Mouse (Mus musculus): ENCODE results near the gene Dusp1.

Gene Dusp1

GRCm38 (mm10) chr17:26561290-26561640 is 663 bp downstream of the Dusp1 start, which contains the start of gene Ergic1:
Gene Ergic1, plus strand, starts transcription at chr17:26561489.
- peak; percentile 90 for DNase-seq (ENCODE audit: extremely low spot score, low spot score)

- no peak for DNase-seq (ENCODE audit: extremely low spot score, low spot score)
Observed at GRCm38 (mm10) chr17:26560526-26561289, 1.2 kb downstream of the Dusp1 start.

GRCm38 (mm10) chr17:26553033-26553432 is 8.9 kb downstream of the Dusp1 start:
- no peak for DNase-seq (ENCODE audit: extremely low spot score, low spot score)

GRCm38 (mm10) chr17:26551104-26551503 is 10.8 kb downstream of the Dusp1 start:
- DNase-seq (ENCODE audit: extremely low spot score, low spot score): no peak

- DNase-seq (ENCODE audit: extremely low spot score, low spot score): no peak
Observed at GRCm38 (mm10) chr17:26549148-26549809, 12.6 kb downstream of the Dusp1 start.

- DNase-seq (ENCODE audit: extremely low spot score, low spot score): no peak
Observed at GRCm38 (mm10) chr17:26548566-26548965, 13.4 kb downstream of the Dusp1 start.

GRCm38 (mm10) chr17:26547771-26548170 is 14.2 kb downstream of the Dusp1 start:
- DNase-seq (ENCODE audit: extremely low spot score, low spot score): no peak

- no peak for DNase-seq (ENCODE audit: extremely low spot score, low spot score)
Observed at GRCm38 (mm10) chr17:26544319-26544963, 17.5 kb downstream of the Dusp1 start.

GRCm38 (mm10) chr17:26540083-26540482 is 21.8 kb downstream of the Dusp1 start:
- no peak for DNase-seq (ENCODE audit: extremely low spot score, low spot score)

- no peak for DNase-seq (ENCODE audit: extremely low spot score, low spot score)
Observed at GRCm38 (mm10) chr17:26537722-26538471, 24.0 kb downstream of the Dusp1 start.

GRCm38 (mm10) chr17:26535251-26536136 is 26.4 kb downstream of the Dusp1 start:
- DNase-seq (ENCODE audit: extremely low spot score, low spot score): no peak

GRCm38 (mm10) chr17:26534695-26535094 is 27.2 kb downstream of the Dusp1 start:
- DNase-seq (ENCODE audit: extremely low spot score, low spot score): no peak

- DNase-seq (ENCODE audit: extremely low spot score, low spot score): no peak
Observed at GRCm38 (mm10) chr17:26533871-26534372, 28.0 kb downstream of the Dusp1 start.

GRCm38 (mm10) chr17:26532476-26533045 is 29.4 kb downstream of the Dusp1 start:
- DNase-seq (ENCODE audit: extremely low spot score, low spot score): no peak

GRCm38 (mm10) chr17:26531395-26532027 is 30.4 kb downstream of the Dusp1 start:
- no peak for DNase-seq (ENCODE audit: extremely low spot score, low spot score)

GRCm38 (mm10) chr17:26530590-26531081 is 31.3 kb downstream of the Dusp1 start:
- DNase-seq (ENCODE audit: extremely low spot score, low spot score): no peak

- DNase-seq (ENCODE audit: extremely low spot score, low spot score): no peak
Observed at GRCm38 (mm10) chr17:26529791-26530241, 32.1 kb downstream of the Dusp1 start.

GRCm38 (mm10) chr17:26528751-26529150 is 33.2 kb downstream of the Dusp1 start:
- no peak for DNase-seq (ENCODE audit: extremely low spot score, low spot score)

- no peak for DNase-seq (ENCODE audit: extremely low spot score, low spot score)
Observed at GRCm38 (mm10) chr17:26527291-26527690, 34.6 kb downstream of the Dusp1 start.

Data from neural tube, embryonic 10.5 days (tissue).